Mouse (Mus musculus) neural tube, embryonic 14.5 days (tissue): Measurements from ENCODE around the gene Nsf. TPM values are rescaled to one million over a fixed set of nuclear protein-coding genes. Genes with fewer than 3 reads are reported as not detected.

Experiments
- ATAC-seq: fragments of 200-750 bp; cut with Nextera tagmentation; 2 replicates; pipeline ENCODE4 v1.8.0; 2017; ENCODE audit warnings: low read depth, mild to moderate bottlenecking, moderate TSS enrichment, moderate library complexity
- H3K27ac ChIP-seq: fragments of 300-500 bp; sonication (generic); 2 replicates; pipeline ENCODE4 v1.5.1; 2014; ENCODE audit warnings: low read depth, mild to moderate bottlenecking, control low read depth, low read length, moderate library complexity, mixed read lengths
- H3K27me3 ChIP-seq: fragments of 300-500 bp; sonication (generic); 2 replicates; pipeline ENCODE4 v1.6.1; 2014; ENCODE audit warnings: low read length; ENCODE audit not compliant: control insufficient read depth, insufficient read depth
- H3K36me3 ChIP-seq: fragments of 300-500 bp; sonication (generic); 2 replicates; pipeline ENCODE4 v1.6.1; 2014; ENCODE audit warnings: low read length, mixed read lengths; ENCODE audit not compliant: control insufficient read depth, insufficient read depth
- H3K4me1 ChIP-seq: fragments of 300-500 bp; sonication (generic); 2 replicates; pipeline ENCODE4 v1.6.1; 2014; ENCODE audit warnings: low read length; ENCODE audit not compliant: control insufficient read depth, insufficient read depth
- H3K4me2 ChIP-seq: fragments of 300-500 bp; sonication (generic); 2 replicates; pipeline ENCODE4 v1.6.1; 2014; ENCODE audit warnings: mild to moderate bottlenecking, low read depth, low read length, control low read depth
- H3K4me3 ChIP-seq: fragments of 300-500 bp; sonication (generic); 2 replicates; pipeline ENCODE4 v1.5.1; 2014; ENCODE audit warnings: low read depth, low read length, control low read depth, mixed read lengths
- H3K9ac ChIP-seq: fragments of 300-500 bp; sonication (generic); replicated peaks from 2 replicates; pipeline ENCODE4 v1.6.1; 2014; ENCODE audit warnings: low read depth, mild to moderate bottlenecking, control low read depth, low read length, mixed read lengths
- H3K9me3 ChIP-seq: fragments of 300-500 bp; sonication (generic); 2 replicates; pipeline ENCODE4 v1.6.1; 2016; ENCODE audit warnings: low read length; ENCODE audit not compliant: control insufficient read depth
- WGBS: fragments of 180-500 bp; shearing (Covaris S2); extraction: QIAGEN DNeasy Blood & Tissue Kit; methylation state at CpG from one replicate; pipeline ENCODE4 v1.1.7; 2014; 5-methylcytosine and 5-hydroxymethylcytosine counted together
- polyA plus RNA-seq: library from polyadenylated mRNA; unstranded; fragments of >200 nt; fragmentation: Nextera tagmentation; extraction: Ambion mirVana; gene quantifications from 2 replicates; pipeline ENCODE4 v1.2.1, GENCODE M21; 2014

The Nsf gene
- polyA plus RNA-seq, 1 experiment from 2014 or later: 217 TPM

GRCm38 (mm10) chr11:103933886-103934285, 20.0 kb downstream of the Nsf start:
- Histone ChIP-seq H3K27ac (no peak overlapping the region), H3K36me3 (no peaks in the 10 kb centered on the region), H3K4me2 (no peak overlapping the region), H3K9me3 (no peaks in the 10 kb centered on the region), H3K9ac (no peak overlapping the region), H3K4me1 (no peaks in the 10 kb centered on the region), H3K4me3 (no peak overlapping the region), H3K27me3 (no peaks in the 10 kb centered on the region)
- no peak for ATAC-seq
- 92% methylated on average over 6 of the region's 6 CpGs for WGBS

GRCm38 (mm10) chr11:103923957-103924356, 29.9 kb downstream of the Nsf start:
- ATAC-seq: no peak
- H3K4me3 ChIP-seq: no peak overlapping the region
- 92% methylated on average over 2 of the region's 2 CpGs for WGBS
- no peaks in the 10 kb centered on the region for H3K27me3 ChIP-seq
- H3K4me1 ChIP-seq: no peaks in the 10 kb centered on the region
- H3K9ac ChIP-seq: no peak overlapping the region
- no peaks in the 10 kb centered on the region for H3K36me3 ChIP-seq
- H3K27ac ChIP-seq: no peak overlapping the region
- no peak overlapping the region for H3K4me2 ChIP-seq
- no peaks in the 10 kb centered on the region for H3K9me3 ChIP-seq

- Histone ChIP-seq H3K9ac (no peak overlapping the region), H3K4me1 (no peaks in the 10 kb centered on the region), H3K27ac (no peak overlapping the region), H3K27me3 (no peaks in the 10 kb centered on the region), H3K9me3 (no peaks in the 10 kb centered on the region), H3K4me3 (no peak overlapping the region), H3K4me2 (no peak overlapping the region), H3K36me3 (no peaks in the 10 kb centered on the region)
- ATAC-seq: no peak
- 83% methylated on average over 4 of the region's 4 CpGs for whole genome bisulfite sequencing
Measured at GRCm38 (mm10) chr11:103923272-103923671, 30.6 kb downstream of the Nsf start.

- H3K4me3 ChIP-seq: no peak overlapping the region
- no peaks in the 10 kb centered on the region for H3K9me3 ChIP-seq
- H3K9ac ChIP-seq: no peak overlapping the region
- ATAC-seq: no peak
- H3K4me1 ChIP-seq: no peaks in the 10 kb centered on the region
- H3K27me3 ChIP-seq: no peaks in the 10 kb centered on the region
- H3K27ac ChIP-seq: no peak overlapping the region
- no peak overlapping the region for H3K4me2 ChIP-seq
- 93% methylated on average over 10 of the region's 10 CpGs for WGBS
- no peaks in the 10 kb centered on the region for H3K36me3 ChIP-seq
Measured at GRCm38 (mm10) chr11:103922812-103923211, 31.0 kb downstream of the Nsf start.

- Histone ChIP-seq H3K9ac (no peak overlapping the region), H3K4me3 (no peak overlapping the region), H3K4me1 (no peaks in the 10 kb centered on the region), H3K27ac (no peak overlapping the region), H3K36me3 (peaks cover 8% of the 10 kb centered on the region; the same call in 1 of the 2 replicates), H3K27me3 (no peaks in the 10 kb centered on the region), H3K4me2 (no peak overlapping the region), H3K9me3 (no peaks in the 10 kb centered on the region)
- 84% methylated on average over 5 of the region's 5 CpGs for WGBS
- no peak for ATAC-seq
Measured at GRCm38 (mm10) chr11:103920665-103921064, 33.2 kb downstream of the Nsf start.

- no peaks in the 10 kb centered on the region for H3K27me3 ChIP-seq
- no peak for ATAC-seq
- H3K27ac ChIP-seq: no peak overlapping the region
- no peak overlapping the region for H3K9ac ChIP-seq
- H3K4me3 ChIP-seq: no peak overlapping the region
- H3K4me2 ChIP-seq: no peak overlapping the region
- no peaks in the 10 kb centered on the region for H3K9me3 ChIP-seq
- no peaks in the 10 kb centered on the region for H3K4me1 ChIP-seq
- 75% methylated on average over 7 of the region's 7 CpGs for WGBS
- H3K36me3 ChIP-seq: peaks cover 24% of the 10 kb centered on the region
Measured at GRCm38 (mm10) chr11:103916807-103917206, 37.0 kb downstream of the Nsf start.

- ATAC-seq: no peak
- Histone ChIP-seq H3K4me1 (no peaks in the 10 kb centered on the region), H3K27ac (no peak overlapping the region), H3K9me3 (no peaks in the 10 kb centered on the region), H3K27me3 (no peaks in the 10 kb centered on the region), H3K36me3 (peaks cover 24% of the 10 kb centered on the region), H3K4me3 (no peak overlapping the region), H3K9ac (no peak overlapping the region), H3K4me2 (no peak overlapping the region)
- 91% methylated on average over 9 of the region's 9 CpGs for WGBS
Measured at GRCm38 (mm10) chr11:103915686-103916085, 38.2 kb downstream of the Nsf start.

- Histone ChIP-seq H3K4me1 (no peaks in the 10 kb centered on the region), H3K4me3 (no peak overlapping the region), H3K9ac (no peak overlapping the region), H3K9me3 (no peaks in the 10 kb centered on the region), H3K27me3 (no peaks in the 10 kb centered on the region), H3K36me3 (peaks cover 23% of the 10 kb centered on the region), H3K27ac (no peak overlapping the region), H3K4me2 (no peak overlapping the region)
- 59% methylated on average over 7 of the region's 7 CpGs for WGBS
- no peak for ATAC-seq
Measured at GRCm38 (mm10) chr11:103910993-103911585, 42.8 kb downstream of the Nsf start.

- 93% methylated on average over 11 of the region's 11 CpGs for WGBS
- Histone ChIP-seq H3K36me3 (peaks cover 18% of the 10 kb centered on the region), H3K27me3 (no peaks in the 10 kb centered on the region), H3K9me3 (no peaks in the 10 kb centered on the region), H3K4me2 (no peak overlapping the region), H3K9ac (no peak overlapping the region), H3K4me3 (no peak overlapping the region), H3K4me1 (no peaks in the 10 kb centered on the region), H3K27ac (no peak overlapping the region)
- ATAC-seq: no peak
Measured at GRCm38 (mm10) chr11:103910531-103910930, 43.3 kb downstream of the Nsf start.
